Mouse (Mus musculus): ENCODE results near the gene Gpr176. TPM values are rescaled to one million over a fixed set of nuclear protein-coding genes. Genes with fewer than 3 reads are reported as not detected.

Gene Gpr176
- polyA plus RNA-seq (2012; rRNA removed) = 3.4 and 3.8 TPM in 2 replicates

GRCm38 (mm10) chr2:118372901-118373571 lies at the start of gene Gpr176:
Gpr176 (minus strand) TSS chr2:118373419.

GRCm38 (mm10) chr2:118388341-118389335 lies 15.4 kb upstream of the Gpr176 start, which contains the start of gene Eif2ak4:
Eif2ak4 (plus strand) TSS chr2:118388618.

GRCm38 (mm10) chr2:118256621-118257053 lies 116.6 kb downstream of the Gpr176 start, which contains the start of gene Fsip1:
Fsip1 (minus strand) TSS chr2:118256966.

Other genes starting within 250 kb of the Gpr176 start
- gene Fsip1, start 116.5 kb downstream of the Gpr176 start, polyA plus RNA-seq (2012; rRNA removed) = 4.7 and 5.4 TPM in 2 replicates
- gene Eif2ak4, start 15.2 kb upstream of the Gpr176 start, polyA plus RNA-seq (2012; rRNA removed) = 19.1 and 20.2 TPM in 2 replicates
- gene Srp14, start 106.3 kb upstream of the Gpr176 start, polyA plus RNA-seq (2012; rRNA removed) = 230 and 254 TPM in 2 replicates
- 4.5 and 5.0 TPM in 2 replicates for gene Bmf, start 176.3 kb upstream of the Gpr176 start, polyA plus RNA-seq (2012; rRNA removed)
- gene Bub1b, start 224.8 kb upstream of the Gpr176 start, polyA plus RNA-seq (2012; rRNA removed) = 7.8 and 11.1 TPM in 2 replicates

All from central nervous system, embryonic 18 days (tissue).